ENCODE assay signal across 8 mouse cellular contexts in the genomic region with DNA sequence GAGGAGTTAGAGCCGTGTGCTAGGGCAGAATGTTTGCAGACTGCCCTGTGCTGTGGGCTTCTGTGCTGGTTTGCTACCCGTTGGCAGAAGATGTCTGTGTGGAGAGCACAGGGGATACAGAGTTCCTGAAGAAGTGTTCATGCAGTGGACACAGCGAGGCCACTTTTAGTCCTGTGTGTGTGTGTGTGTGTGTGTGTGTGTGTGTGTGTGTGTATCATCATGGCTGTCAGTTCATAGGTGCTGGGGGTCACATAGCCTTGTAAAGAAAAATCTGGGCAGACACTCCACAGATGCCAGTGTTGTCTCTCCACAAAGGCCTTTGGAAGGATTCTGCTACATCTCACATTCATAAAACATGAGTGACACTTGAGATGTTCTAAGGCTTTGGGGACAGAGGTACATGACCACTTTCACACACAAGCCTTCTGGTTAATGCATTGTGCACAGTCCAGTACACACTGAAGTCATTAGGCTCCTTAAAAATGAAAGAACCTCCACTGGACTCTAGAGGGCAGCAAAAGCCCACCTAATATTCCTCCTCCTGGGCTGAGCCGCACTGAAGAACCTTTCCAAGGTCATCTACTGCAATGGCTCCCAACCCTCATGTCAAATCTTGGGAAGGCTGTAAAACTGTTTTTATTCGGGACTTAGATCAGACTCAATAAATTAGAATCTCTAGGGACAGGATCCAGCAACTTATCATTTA. TPM values are rescaled to one million over a fixed set of nuclear protein-coding genes. Genes with fewer than 3 reads are reported as not detected.
DNase-seq lines count a peak whose midpoint lies in the region; ATAC-seq and TF ChIP-seq lines count a peak whose summit lies in the region.

No protein-coding gene starts in this region.

- H3K4me2 ChIP-seq in limb, embryonic 12.5 days = no peak overlapping the region
- H3K4me2 ChIP-seq in midbrain, embryonic 14.5 days (ENCODE audit: low read length) = no peak overlapping the region
- no peak overlapping the region for H3K4me2 ChIP-seq in stomach, embryonic 14.5 days (replicated peaks; ENCODE audit: low read depth, low read length)

- DNase-seq in A20 (ENCODE audit: low read depth, low spot score) (peak; percentile 63), ZHBTc4 (ENCODE audit: low read depth, low spot score) (peak; percentile 77)
- DNase-seq in heart, adult 2 months = peak; percentile 35 to 38
- DNase-seq in kidney, adult 18-20 months = peak; percentile 43
- peak; percentile 90 for DNase-seq in midbrain, embryonic 14.5 days

- TF ChIP-seq POLR2A in cortical plate, adult 2 months (IDR thresholded peaks at IDR 0.05; ENCODE audit: extremely low read depth, insufficient read depth, low read length) = no peak
- no peak for TF ChIP-seq POLR2A in heart, adult 2 months (IDR thresholded peaks at IDR 0.05; ENCODE audit: insufficient read depth, low read depth, low read length)

- no peak overlapping the region for H3K4me3 ChIP-seq in cortical plate, adult 2 months (ENCODE audit: insufficient read depth, low read length)
- no peak overlapping the region for H3K4me3 ChIP-seq in heart, adult 2 months
- no peak overlapping the region for H3K4me3 ChIP-seq in limb, embryonic 12.5 days (replicated peaks)
- H3K4me3 ChIP-seq in midbrain, embryonic 14.5 days (replicated peaks; ENCODE audit: low read depth, low read length) = no peak overlapping the region
- H3K4me3 ChIP-seq in stomach, embryonic 14.5 days (ENCODE audit: low read depth, low read length) = no peak overlapping the region

- no peaks in the 10 kb centered on the region for H3K79me2 ChIP-seq in heart, adult 2 months (replicated peaks; ENCODE audit: control insufficient read depth, insufficient read depth, low read length)

- ATAC-seq in limb, embryonic 12.5 days (ENCODE audit: insufficient number of reproducible peaks, insufficient read depth, low FRiP score, low TSS enrichment, low read depth) = peak; percentile 89; the same call in 1 of the 2 replicates
- peak; percentile 79 for ATAC-seq in midbrain, embryonic 14.5 days (ENCODE audit: low FRiP score, low TSS enrichment)
- peak; percentile 90; the same call in 1 of the 2 replicates for ATAC-seq in stomach, embryonic 14.5 days (ENCODE audit: insufficient number of reproducible peaks, insufficient read depth, low FRiP score, low read depth)

- intact Hi-C loops in heart, adult 2 months (cut with DNase I) = loop anchor here (1.0 to 5.0 kb wide), 3 partner anchors 41 to 89 kb away; a partner anchor contains a TSS

- H3K36me3 ChIP-seq in heart, adult 2 months (ENCODE audit: control insufficient read depth, insufficient read depth, low read length) = no peaks in the 10 kb centered on the region
- H3K36me3 ChIP-seq in limb, embryonic 12.5 days = no peaks in the 10 kb centered on the region
- no peaks in the 10 kb centered on the region for H3K36me3 ChIP-seq in midbrain, embryonic 14.5 days (ENCODE audit: control insufficient read depth, insufficient read depth, low read length)
- no peaks in the 10 kb centered on the region for H3K36me3 ChIP-seq in stomach, embryonic 14.5 days (ENCODE audit: control insufficient read depth, insufficient read depth, low read length)

- H3K27ac ChIP-seq in cortical plate, adult 2 months (ENCODE audit: insufficient read depth, low read length) = no peak overlapping the region
- H3K27ac ChIP-seq in heart, adult 2 months = no peak overlapping the region
- no peak overlapping the region for H3K27ac ChIP-seq in limb, embryonic 12.5 days
- H3K27ac ChIP-seq in midbrain, embryonic 14.5 days (replicated peaks; ENCODE audit: low read depth, low read length) = no peak overlapping the region
- H3K27ac ChIP-seq in stomach, embryonic 14.5 days (ENCODE audit: low read length) = no peak overlapping the region

- no peaks in the 10 kb centered on the region for H3K9me3 ChIP-seq in limb, embryonic 12.5 days
- no peaks in the 10 kb centered on the region for H3K9me3 ChIP-seq in midbrain, embryonic 14.5 days (ENCODE audit: control insufficient read depth, low read length)
- H3K9me3 ChIP-seq in stomach, embryonic 14.5 days (ENCODE audit: control insufficient read depth, low read depth, low read length) = no peaks in the 10 kb centered on the region

- no peaks in the 10 kb centered on the region for H3K27me3 ChIP-seq in heart, adult 2 months (ENCODE audit: control insufficient read depth, insufficient read depth, low read length)
- no peaks in the 10 kb centered on the region for H3K27me3 ChIP-seq in limb, embryonic 12.5 days
- no peaks in the 10 kb centered on the region for H3K27me3 ChIP-seq in midbrain, embryonic 14.5 days (ENCODE audit: control insufficient read depth, insufficient read depth, low read length)
- H3K27me3 ChIP-seq in stomach, embryonic 14.5 days (ENCODE audit: control insufficient read depth, insufficient read depth, low read length) = no peaks in the 10 kb centered on the region

- peak; percentile 78 for TF ChIP-seq CTCF in cortical plate, adult 2 months (IDR thresholded peaks at IDR 0.05; ENCODE audit: extremely low read depth, insufficient read depth, low read length)
- TF ChIP-seq CTCF in heart, adult 2 months (IDR thresholded peaks at IDR 0.05) = peak; percentile 78

- no peaks in the 10 kb centered on the region for H3K4me1 ChIP-seq in cortical plate, adult 2 months (ENCODE audit: control insufficient read depth, insufficient read depth, low read length)
- no peaks in the 10 kb centered on the region for H3K4me1 ChIP-seq in heart, adult 2 months (ENCODE audit: control insufficient read depth, insufficient read depth, low read length)
- H3K4me1 ChIP-seq in limb, embryonic 12.5 days (replicated peaks) = no peaks in the 10 kb centered on the region
- H3K4me1 ChIP-seq in midbrain, embryonic 14.5 days (ENCODE audit: control insufficient read depth, insufficient read depth, low read length) = no peaks in the 10 kb centered on the region
- no peaks in the 10 kb centered on the region for H3K4me1 ChIP-seq in stomach, embryonic 14.5 days (ENCODE audit: control insufficient read depth, insufficient read depth, low read length)

- TF ChIP-seq EP300 in heart, adult 2 months (IDR thresholded peaks at IDR 0.05; ENCODE audit: insufficient read depth, low read depth, low read length) = peak; percentile 71; the same call in 1 of the 2 replicates

- WGBS in heart, adult 2 months = 29% methylated on average over 5 of the region's 5 CpGs
- 35% methylated on average over 5 of the region's 5 CpGs for WGBS in limb, embryonic 12.5 days
- 36% methylated on average over 5 of the region's 5 CpGs for WGBS in midbrain, embryonic 14.5 days
- 36% methylated on average over 5 of the region's 5 CpGs for WGBS in stomach, embryonic 14.5 days

- no peak overlapping the region for H3K9ac ChIP-seq in heart, adult 2 months (ENCODE audit: low read depth, low read length)
- no peak overlapping the region for H3K9ac ChIP-seq in limb, embryonic 12.5 days (replicated peaks)
- H3K9ac ChIP-seq in midbrain, embryonic 14.5 days (replicated peaks; ENCODE audit: low read length) = no peak overlapping the region
- H3K9ac ChIP-seq in stomach, embryonic 14.5 days (replicated peaks; ENCODE audit: low read depth, low read length) = no peak overlapping the region

RNA-seq across cellular contexts. Expression of a gene that starts 2.7 kb away (rescaled TPM):
- polyA plus RNA-seq in cortical plate, adult 2 months (2012; rRNA removed) = 0.15 TPM in 1 of 2 replicates, not detected in the other
- total RNA-seq in heart, adult 2 months (2021) = 1 to 10 TPM; 8.3 to 9.8 TPM
- 0.14 and 0.20 TPM in 2 replicates for polyA plus RNA-seq in heart, adult 2 months (2012; rRNA removed)
- polyA plus RNA-seq in limb, embryonic 12.5 days (2016; fragmentation: Nextera tagmentation; extraction: Ambion mirVana) = 0.35 TPM in 1 of 2 replicates, not detected in the other
- 1.6 and 2.0 TPM in 2 replicates for polyA plus RNA-seq in midbrain, embryonic 14.5 days (2014; fragmentation: Nextera tagmentation; extraction: Ambion mirVana)
- 0.63 and 1.4 TPM in 2 replicates for polyA plus RNA-seq in stomach, embryonic 14.5 days (2014; fragmentation: Nextera tagmentation; extraction: Ambion mirVana)

RNA-seq across cellular contexts. Expression of a gene that starts 20.2 kb away (rescaled TPM):
- polyA plus RNA-seq in cortical plate, adult 2 months (2012; rRNA removed) = 0.13 and 0.23 TPM in 2 replicates
- total RNA-seq in heart, adult 2 months (2021) = under 1 TPM in 1 of 2 experiments, not detected in 1; 0.10 TPM
- polyA plus RNA-seq in heart, adult 2 months (2012; rRNA removed) = 0.02 TPM in 1 of 2 replicates, not detected in the other
- 0.09 TPM in 1 of 2 replicates, not detected in the other for polyA plus RNA-seq in limb, embryonic 12.5 days (2016; fragmentation: Nextera tagmentation; extraction: Ambion mirVana)
- 0.69 and 0.92 TPM in 2 replicates for polyA plus RNA-seq in midbrain, embryonic 14.5 days (2014; fragmentation: Nextera tagmentation; extraction: Ambion mirVana)
- polyA plus RNA-seq in stomach, embryonic 14.5 days (2014; fragmentation: Nextera tagmentation; extraction: Ambion mirVana) = 0.17 TPM in 1 of 2 replicates, not detected in the other

RNA-seq across cellular contexts. Expression of a gene that starts 23.1 kb away (rescaled TPM):
- polyA plus RNA-seq in cortical plate, adult 2 months (2012; rRNA removed) = 0.15 and 0.23 TPM in 2 replicates
- total RNA-seq in heart, adult 2 months (2021) = not detected
- polyA plus RNA-seq in heart, adult 2 months (2012; rRNA removed) = not detected in 2 replicates
- polyA plus RNA-seq in limb, embryonic 12.5 days (2016; fragmentation: Nextera tagmentation; extraction: Ambion mirVana) = 0.06 TPM in 1 of 2 replicates, not detected in the other
- polyA plus RNA-seq in midbrain, embryonic 14.5 days (2014; fragmentation: Nextera tagmentation; extraction: Ambion mirVana) = not detected in 2 replicates
- 0.10 TPM in 1 of 2 replicates, not detected in the other for polyA plus RNA-seq in stomach, embryonic 14.5 days (2014; fragmentation: Nextera tagmentation; extraction: Ambion mirVana)

RNA-seq across cellular contexts. Expression of a gene that starts 39.7 kb away (rescaled TPM):
- 282 and 292 TPM in 2 replicates for polyA plus RNA-seq in cortical plate, adult 2 months (2012; rRNA removed)
- 1 to 10 TPM; 5.0 to 5.8 TPM for total RNA-seq in heart, adult 2 months (2021)
- 4.8 and 7.8 TPM in 2 replicates for polyA plus RNA-seq in heart, adult 2 months (2012; rRNA removed)
- 0.14 and 0.31 TPM in 2 replicates for polyA plus RNA-seq in limb, embryonic 12.5 days (2016; fragmentation: Nextera tagmentation; extraction: Ambion mirVana)
- polyA plus RNA-seq in midbrain, embryonic 14.5 days (2014; fragmentation: Nextera tagmentation; extraction: Ambion mirVana) = 33.2 and 33.9 TPM in 2 replicates
- 2.6 and 3.1 TPM in 2 replicates for polyA plus RNA-seq in stomach, embryonic 14.5 days (2014; fragmentation: Nextera tagmentation; extraction: Ambion mirVana)

Comparison
In these comparisons a context has a peak if more than half of its experiments do, and no peak if none do; other contexts are left out.
1. DNase-seq: peak in every context shown above with its lines; median percentile 90 in midbrain, embryonic 14.5 days; 77 in ZHBTc4; 63 in A20; 43 in kidney, adult 18-20 months; 36 in heart, adult 2 months.